Mouse (Mus musculus) G1E (cell line): ENCODE data around the gene Apba3.
A peak's percentile ranks its signal among the peaks of the same experiment; 100 is the strongest.
"Not testable (repeated sequence)": the region's sequence is repeated elsewhere in the genome, so short reads cannot be mapped to it uniquely, and the experiment has no call there.

Experiments used
- CTCF ChIP-seq: IDR thresholded peaks from 2 replicates; pipeline ENCODE4 v1.5.1; 2012; ENCODE audit warnings: low read depth, low read length, inconsistent platforms, mixed read lengths
- GATA1 ChIP-seq: IDR thresholded peaks from 2 replicates; pipeline ENCODE4 v1.6.1; 2012; ENCODE audit warnings: borderline replicate concordance, low read length, inconsistent platforms, mixed read lengths
- POLR2AphosphoS5 ChIP-seq: IDR thresholded peaks from 2 replicates; pipeline ENCODE4 v1.6.1; 2012; ENCODE audit warnings: low read depth, low read length, inconsistent platforms; ENCODE audit not compliant: insufficient replicate concordance
- TAL1 ChIP-seq: conservative IDR thresholded peaks from 2 replicates; pipeline ENCODE4 v1.6.1; 2012; ENCODE audit warnings: low read depth, low read length, inconsistent platforms, mixed read lengths

DNA sequence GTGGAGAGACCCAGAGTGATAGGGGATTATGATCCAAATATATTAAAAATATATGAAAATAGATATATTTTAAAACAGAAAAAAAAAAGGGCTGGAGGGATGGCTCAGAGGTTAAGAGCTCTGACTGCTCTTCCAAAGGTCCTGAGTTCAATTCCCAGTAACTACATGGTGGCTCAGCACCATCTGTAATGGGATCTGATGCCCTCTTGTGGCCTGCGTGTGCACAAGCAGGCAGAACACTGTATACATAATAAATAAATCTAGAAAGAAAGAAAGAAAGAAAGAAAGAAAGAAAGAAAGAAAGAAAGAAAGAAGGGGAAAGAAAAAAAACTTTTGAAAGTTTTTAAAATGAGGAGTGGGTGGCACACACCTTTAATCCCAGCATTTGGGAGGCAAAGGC lies 49.5 kb upstream of the Apba3 start:
- TF ChIP-seq CTCF, result 0 out of 2 replicates have a peak, but pooled peaks have one; percentile 2
- not testable (repeated sequence) for TF ChIP-seq TAL1, GATA1, POLR2AphosphoS5
